Mouse (Mus musculus): ENCODE measurements around the gene Slit1.

DNA sequence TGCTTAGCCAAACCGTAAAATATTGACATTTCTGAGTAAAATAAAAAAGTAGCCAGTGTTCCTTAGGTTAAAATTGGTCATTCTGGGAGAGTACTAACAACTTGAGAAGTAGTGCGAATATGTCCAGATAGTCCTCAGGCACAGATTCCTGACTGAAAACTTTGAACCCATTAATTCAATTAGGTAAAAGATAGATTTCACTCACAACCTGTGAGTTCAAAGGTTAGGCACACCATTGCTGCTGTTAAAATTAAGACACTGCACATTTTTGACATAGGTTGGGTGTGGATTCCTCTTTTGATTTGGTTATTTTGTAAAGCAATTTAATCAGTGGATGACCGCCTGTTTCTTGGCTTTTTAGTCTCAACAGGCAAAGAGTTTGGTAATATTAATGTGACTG is 182.6 kb downstream of the Slit1 start:
- TF ChIP-seq CTCF (IDR thresholded peaks at IDR 0.05): no peak
- TF ChIP-seq EP300 (IDR thresholded peaks at IDR 0.05): no peak

All from lung, postnatal 0 days (tissue).